19 mouse cellular contexts compared by ENCODE assay signal in the genomic region with DNA sequence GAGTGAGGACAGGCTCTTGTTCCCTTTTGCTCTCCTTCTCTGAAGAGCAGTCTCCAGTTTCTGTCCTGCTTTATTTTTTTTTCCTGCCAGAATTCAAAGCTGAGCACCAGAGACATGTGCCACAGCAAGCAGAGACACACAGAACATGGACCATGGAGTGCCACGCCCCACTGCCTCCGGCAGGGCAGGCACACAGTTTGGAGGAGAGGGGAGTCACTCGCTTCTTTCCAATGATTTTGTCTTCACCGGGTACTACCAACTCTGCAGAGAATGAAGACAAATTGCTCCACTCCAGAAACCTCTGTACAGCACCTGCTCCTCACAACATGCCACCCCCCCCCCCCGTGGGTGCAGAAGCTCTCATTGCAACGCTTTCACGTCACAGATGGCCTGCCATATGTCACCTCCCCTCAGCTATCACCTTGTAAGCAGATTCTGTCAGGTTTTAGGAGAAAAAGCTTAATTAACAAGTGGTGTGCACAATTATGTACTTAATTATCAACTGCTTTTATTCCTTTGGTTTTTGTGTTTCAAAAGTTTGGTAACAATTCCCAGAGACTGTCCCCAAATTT.
DNase-seq lines count a peak whose midpoint lies in the region; ATAC-seq and TF ChIP-seq lines count a peak whose summit lies in the region.
"Had no signal": no experiment of that assay in that cellular context is flagged by ENCODE, and none has a peak within 500 bp of the region (broad histone marks: within the 10 kb centered on the region; RNA-seq: fewer than 3 reads in every experiment).

No protein-coding gene starts in this region.

- H3K4me1 ChIP-seq in forebrain, embryonic 13.5 days = peaks cover 43% of the 10 kb centered on the region
- peaks cover 35% of the 10 kb centered on the region for H3K4me1 ChIP-seq in hindbrain, embryonic 12.5 days
- H3K4me1 ChIP-seq: liver, embryonic 12.5 days had no signal

- no peak overlapping the region for H3K4me2 ChIP-seq in forebrain, embryonic 13.5 days
- H3K4me2 ChIP-seq in hindbrain, embryonic 12.5 days (replicated peaks) = no peak overlapping the region
- H3K4me2 ChIP-seq: limb, embryonic 12.5 days; liver, embryonic 12.5 days; neural tube, embryonic 12.5 days had no signal

- H3K4me3 ChIP-seq in forebrain, embryonic 13.5 days = no peak overlapping the region
- H3K4me3 ChIP-seq in hindbrain, embryonic 12.5 days = no peak overlapping the region
- H3K4me3 ChIP-seq: gastrocnemius, adult 2 months; heart, embryonic 10.5 days; limb, embryonic 12.5 days; liver, embryonic 12.5 days; neural tube, embryonic 12.5 days had no signal

- TF ChIP-seq CTCF in brain, embryonic 14.5 days (IDR thresholded peaks at IDR 0.05; ENCODE audit: borderline replicate concordance, extremely low read depth, insufficient read depth, insufficient read length) = 0 out of 2 replicates have a peak, but pooled peaks have one; percentile 1

- intact Hi-C loops in left cerebral cortex, postnatal 4 days (cut with DNase I) = loop anchor here (5.0 kb wide), 1 partner anchor 58 kb away; no protein-coding TSS in a partner anchor

- no peak for TF ChIP-seq POLR2A in brain, embryonic 14.5 days (IDR thresholded peaks at IDR 0.05; ENCODE audit: borderline replicate concordance, extremely low read depth, insufficient read depth, insufficient read length, poor library complexity, severe bottlenecking)

- DNase-seq in left cerebral cortex, postnatal 4 days = peak; percentile 86
- no peak for DNase-seq in left cerebral cortex, adult 11 months (ENCODE audit: low spot score)
- DNase-seq in brain, embryonic 14.5 days (ENCODE audit: low read depth) = peak; percentile 93
- DNase-seq in thymus, postnatal 10 days (ENCODE audit: low spot score in 2 of 2) = no peak
- no peak for DNase-seq in kidney, postnatal 10 days
- no peak for DNase-seq in MN1 (ENCODE audit: low spot score)
- DNase-seq: adrenal gland, postnatal 36 days; gastrocnemius, adult 2 months; kidney, adult 8-10 months; kidney, postnatal 36 days; lung, adult 2 months; lung, postnatal 36 days; right cerebral cortex, adult 18-20 months had no signal

- whole genome bisulfite sequencing in forebrain, embryonic 13.5 days = 33% methylated on average over 7 of the region's 7 CpGs
- 56% methylated on average over 7 of the region's 7 CpGs for WGBS in hindbrain, embryonic 12.5 days

- no peak overlapping the region; the same call in 1 of the 2 replicates for H3K27ac ChIP-seq in forebrain, embryonic 13.5 days
- H3K27ac ChIP-seq in hindbrain, embryonic 12.5 days = no peak overlapping the region
- H3K27ac ChIP-seq: gastrocnemius, adult 2 months; heart, embryonic 10.5 days; limb, embryonic 12.5 days; liver, embryonic 12.5 days; neural tube, embryonic 12.5 days had no signal

- H3K9ac ChIP-seq in forebrain, embryonic 13.5 days = no peak overlapping the region
- H3K9ac ChIP-seq in hindbrain, embryonic 12.5 days = no peak overlapping the region
- H3K9ac ChIP-seq: limb, embryonic 12.5 days; liver, embryonic 12.5 days; neural tube, embryonic 12.5 days had no signal

- ATAC-seq in forebrain, embryonic 13.5 days = peak; percentile 77
- peak; percentile 26; the same call in 1 of the 2 replicates for ATAC-seq in hindbrain, embryonic 12.5 days (ENCODE audit: low FRiP score)
- ATAC-seq: liver, embryonic 12.5 days had no signal

- H3K27me3 ChIP-seq in forebrain, embryonic 13.5 days = peaks cover 7% of the 10 kb centered on the region; the same call in 1 of the 2 replicates
- H3K27me3 ChIP-seq in hindbrain, embryonic 12.5 days = peaks cover 2% of the 10 kb centered on the region; the same call in 1 of the 2 replicates
- H3K27me3 ChIP-seq: neural tube, embryonic 12.5 days had no signal

- H3K9me3 ChIP-seq in forebrain, embryonic 13.5 days (replicated peaks) = no peaks in the 10 kb centered on the region
- no peaks in the 10 kb centered on the region for H3K9me3 ChIP-seq in hindbrain, embryonic 12.5 days (replicated peaks)
- H3K9me3 ChIP-seq: heart, embryonic 10.5 days; limb, embryonic 12.5 days; liver, embryonic 12.5 days; neural tube, embryonic 12.5 days had no signal

- H3K36me3 ChIP-seq in forebrain, embryonic 13.5 days (ENCODE audit: poor library complexity, severe bottlenecking) = no peaks in the 10 kb centered on the region
- H3K36me3 ChIP-seq in hindbrain, embryonic 12.5 days = no peaks in the 10 kb centered on the region
- H3K36me3 ChIP-seq: heart, embryonic 10.5 days; limb, embryonic 12.5 days; liver, embryonic 12.5 days; neural tube, embryonic 12.5 days had no signal

Comparison
In these comparisons a context has a peak if more than half of its experiments do, and no peak if none do; other contexts are left out.
1. DNase-seq: peak in left cerebral cortex, postnatal 4 days (single experiment) and brain, embryonic 14.5 days (single experiment); none in left cerebral cortex, adult 11 months (single experiment), thymus, postnatal 10 days (0 of 2), kidney, postnatal 10 days (single experiment) and MN1 (single experiment).